28 mouse cellular contexts compared by ENCODE assay signal in genomic region chr10:66960136-66960535, GRCm38 (mm10).
"Had no signal": no experiment of that assay in that cellular context is flagged by ENCODE, and none has a peak within 500 bp of the region (broad histone marks: within the 10 kb centered on the region; RNA-seq: fewer than 3 reads in every experiment).

No protein-coding gene starts in this region.

- ATAC-seq: forebrain, embryonic 13.5 days; forebrain, embryonic 14.5 days; forebrain, embryonic 15.5 days; forebrain, embryonic 16.5 days; forebrain, postnatal 0 days had no signal

- H3K36me3 ChIP-seq: embryonic facial prominence, embryonic 12.5 days; embryonic facial prominence, embryonic 13.5 days; forebrain, embryonic 10.5 days; forebrain, embryonic 12.5 days; forebrain, embryonic 15.5 days had no signal

- DNase-seq: cerebellum, adult 18-20 months; cerebellum, adult 2 months; cerebellum, adult 8-10 months; cerebellum, adult 9-10 months; cerebellum, adult 9-11 months; cerebellum, postnatal 10 days; cerebellum, postnatal 14 days; cerebellum, postnatal 25 days; cerebellum, postnatal 36 days; embryo, embryonic 11 days; forebrain, postnatal 0 days; gastrocnemius, adult 2 months; gastrocnemius, postnatal 10 days; gastrocnemius, postnatal 14 days; gastrocnemius, postnatal 25 days; gastrocnemius, postnatal 36 days; heart, adult 11 months; heart, adult 18-20 months; heart, adult 2 months had no signal

- H3K9ac ChIP-seq: embryonic facial prominence, embryonic 12.5 days; embryonic facial prominence, embryonic 13.5 days; forebrain, embryonic 12.5 days; forebrain, embryonic 13.5 days; forebrain, embryonic 15.5 days; forebrain, postnatal 0 days had no signal

- H3K4me3 ChIP-seq: embryonic facial prominence, embryonic 12.5 days; embryonic facial prominence, embryonic 13.5 days; erythroblast, embryonic 14.5 days; forebrain, embryonic 10.5 days; forebrain, embryonic 12.5 days; forebrain, embryonic 13.5 days; forebrain, embryonic 15.5 days; gastrocnemius, adult 2 months; heart, adult 2 months had no signal

- H3K27me3 ChIP-seq: embryonic facial prominence, embryonic 12.5 days; embryonic facial prominence, embryonic 13.5 days; forebrain, embryonic 12.5 days; forebrain, embryonic 13.5 days; forebrain, embryonic 15.5 days had no signal

- H3K27ac ChIP-seq: embryonic facial prominence, embryonic 12.5 days; forebrain, embryonic 10.5 days; forebrain, embryonic 12.5 days; forebrain, embryonic 13.5 days; forebrain, embryonic 15.5 days; gastrocnemius, adult 2 months; heart, adult 2 months had no signal

- H3K9me3 ChIP-seq: embryonic facial prominence, embryonic 12.5 days; embryonic facial prominence, embryonic 13.5 days; forebrain, embryonic 10.5 days; forebrain, embryonic 12.5 days; forebrain, embryonic 13.5 days; forebrain, embryonic 15.5 days had no signal

- H3K4me1 ChIP-seq: embryonic facial prominence, embryonic 12.5 days; forebrain, embryonic 12.5 days; forebrain, embryonic 15.5 days had no signal

- H3K4me2 ChIP-seq: embryonic facial prominence, embryonic 12.5 days; embryonic facial prominence, embryonic 13.5 days; forebrain, embryonic 12.5 days; forebrain, embryonic 13.5 days; forebrain, embryonic 15.5 days had no signal
